Mouse (Mus musculus): Measurements from ENCODE around the gene Ascc1.

DNA sequence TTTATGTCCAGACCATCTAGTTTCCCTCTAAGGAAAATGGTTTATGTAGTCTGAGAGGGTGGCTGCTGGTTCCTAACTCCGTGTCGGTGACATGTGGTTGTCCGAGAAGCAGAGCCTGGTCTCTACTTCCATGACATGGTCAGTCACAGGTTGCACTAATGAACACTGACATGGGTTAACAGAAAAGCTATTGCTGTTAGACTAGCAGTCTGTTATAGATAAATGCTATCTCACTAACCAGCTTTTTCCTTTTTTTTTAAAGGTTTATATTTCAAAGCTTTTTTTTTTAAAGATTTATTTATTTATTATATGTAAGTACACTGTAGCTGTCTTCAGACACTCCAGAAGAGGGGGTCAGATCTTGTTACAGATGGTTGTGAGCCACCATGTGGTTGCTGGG lies 3.5 kb upstream of the Ascc1 start:
- no peak for TF ChIP-seq CTCF (IDR thresholded peaks at IDR 0.05; ENCODE audit: control insufficient read depth, insufficient read depth, insufficient replicate concordance, low read depth, low read length)
- no peak for TF ChIP-seq POLR2A (IDR thresholded peaks at IDR 0.05; ENCODE audit: control insufficient read depth, low read depth, low read length)

Data from testis, adult 2 months (tissue).